Mouse (Mus musculus) embryonic fibroblast, embryonic 13.5 days (primary cell): ENCODE results near the gene Plcl2.

Source experiments
- CTCF ChIP-seq: IDR thresholded peaks from 2 replicates; pipeline ENCODE4 v1.5.1; 2011; ENCODE audit warnings: mild to moderate bottlenecking, control low read depth, low read length, moderate library complexity, borderline replicate concordance; ENCODE audit not compliant: insufficient read depth
- POLR2A ChIP-seq: IDR thresholded peaks from 2 replicates; pipeline ENCODE4 v1.6.1; 2011; ENCODE audit warnings: low read depth, mild to moderate bottlenecking, control low read depth, low read length, moderate library complexity

- TF ChIP-seq CTCF (no peak), POLR2A (no peak)
These were observed 8.4 kb upstream of the Plcl2 start for GRCm38 (mm10) chr17:50500806-50501205.
